Mouse (Mus musculus): Measurements from ENCODE around the gene C530008M17Rik. TPM values are rescaled to one million over a fixed set of nuclear protein-coding genes. Genes with fewer than 3 reads are reported as not detected.

C530008M17Rik gene
- total RNA-seq (2021) = 1 to 10 TPM; 3.2 to 3.6 TPM
- long read RNA-seq, experiment 1, partial matches to known transcripts = 1 of 2 reads
- long read RNA-seq, experiment 1, other reads (novel, unspliced or antisense) = 1 of 2 reads
- long read RNA-seq, experiment 2, partial matches to known transcripts = 1 of 2 reads
- long read RNA-seq, experiment 2, other reads (novel, unspliced or antisense) = 1 of 2 reads

GRCm38 (mm10) chr5:76656212-76656611 is at the start of gene C530008M17Rik:
TSS of gene C530008M17Rik (plus strand) at chr5:76656512.
- intact Hi-C loops (cut with DNase I; ENCODE audit: low total_unique reads) = no loop called here

GRCm38 (mm10) chr5:76609702-76610370 is 46.5 kb upstream of the C530008M17Rik start:
- intact Hi-C loops (cut with DNase I; ENCODE audit: low total_unique reads) = no loop called here
- no peak for DNase-seq

More at GRCm38 (mm10) chr5:76656212-76656611, at the start of gene C530008M17Rik:
- DNase-seq = no peak

GRCm38 (mm10) chr5:76612867-76613499 is 43.3 kb upstream of the C530008M17Rik start:
- intact Hi-C loops (cut with DNase I; ENCODE audit: low total_unique reads) = no loop called here
- no peak for DNase-seq

GRCm38 (mm10) chr5:76615276-76615675 is 41.0 kb upstream of the C530008M17Rik start:
- DNase-seq = no peak

GRCm38 (mm10) chr5:76616196-76616747 is 40.0 kb upstream of the C530008M17Rik start:
- intact Hi-C loops (cut with DNase I; ENCODE audit: low total_unique reads) = no loop called here
- no peak for DNase-seq

More at GRCm38 (mm10) chr5:76615276-76615675, 41.0 kb upstream of the C530008M17Rik start:
- intact Hi-C loops (cut with DNase I; ENCODE audit: low total_unique reads) = no loop called here

GRCm38 (mm10) chr5:76618750-76619149 is 37.6 kb upstream of the C530008M17Rik start:
- intact Hi-C loops (cut with DNase I; ENCODE audit: low total_unique reads) = no loop called here
- DNase-seq = no peak

GRCm38 (mm10) chr5:76623759-76624158 is 32.6 kb upstream of the C530008M17Rik start:
- DNase-seq = no peak

GRCm38 (mm10) chr5:76627770-76628169 is 28.5 kb upstream of the C530008M17Rik start:
- intact Hi-C loops (cut with DNase I; ENCODE audit: low total_unique reads) = no loop called here
- DNase-seq = no peak

More at GRCm38 (mm10) chr5:76623759-76624158, 32.6 kb upstream of the C530008M17Rik start:
- intact Hi-C loops (cut with DNase I; ENCODE audit: low total_unique reads) = no loop called here

- no peak for DNase-seq
- intact Hi-C loops (cut with DNase I; ENCODE audit: low total_unique reads) = no loop called here
Measured at GRCm38 (mm10) chr5:76634012-76634411, 22.3 kb upstream of the C530008M17Rik start.

GRCm38 (mm10) chr5:76635592-76635991 is 20.7 kb upstream of the C530008M17Rik start:
- intact Hi-C loops (cut with DNase I; ENCODE audit: low total_unique reads) = no loop called here
- no peak for DNase-seq

GRCm38 (mm10) chr5:76642076-76642475 is 14.2 kb upstream of the C530008M17Rik start:
- intact Hi-C loops (cut with DNase I; ENCODE audit: low total_unique reads) = no loop called here
- no peak for DNase-seq

- intact Hi-C loops (cut with DNase I; ENCODE audit: low total_unique reads) = no loop called here
- no peak for DNase-seq
Measured at GRCm38 (mm10) chr5:76644234-76644633, 12.1 kb upstream of the C530008M17Rik start.

GRCm38 (mm10) chr5:76645091-76645868 is 11.0 kb upstream of the C530008M17Rik start:
- DNase-seq = no peak
- intact Hi-C loops (cut with DNase I; ENCODE audit: low total_unique reads) = no loop called here

- intact Hi-C loops (cut with DNase I; ENCODE audit: low total_unique reads) = no loop called here
- no peak for DNase-seq
Measured at GRCm38 (mm10) chr5:76649897-76650296, 6.4 kb upstream of the C530008M17Rik start.

- intact Hi-C loops (cut with DNase I; ENCODE audit: low total_unique reads) = no loop called here
Measured at GRCm38 (mm10) chr5:76651151-76651725, 5.1 kb upstream of the C530008M17Rik start.

GRCm38 (mm10) chr5:76657245-76658083 is 1.2 kb downstream of the C530008M17Rik start:
- intact Hi-C loops (cut with DNase I; ENCODE audit: low total_unique reads) = no loop called here
- DNase-seq = peak; percentile 62

More at GRCm38 (mm10) chr5:76651151-76651725, 5.1 kb upstream of the C530008M17Rik start:
- no peak for DNase-seq

- DNase-seq = no peak
- intact Hi-C loops (cut with DNase I; ENCODE audit: low total_unique reads) = no loop called here
Measured at GRCm38 (mm10) chr5:76658084-76658934, 2.0 kb downstream of the C530008M17Rik start.
